Mouse (Mus musculus) layer of hippocampus, adult 9-10 months (tissue): ENCODE results near the gene Mapk8ip1.

Experiments used
- DNase-seq: peaks from one replicate; pipeline ENCODE4 v3.0.0; 2022; ENCODE audit warnings: low spot score

Mapk8ip1 gene

GRCm38 (mm10) chr2:92390206-92390930 is 10.7 kb downstream of the Mapk8ip1 start:
- DNase-seq, result no peak

- no peak for DNase-seq
These were observed 11.4 kb downstream of the Mapk8ip1 start for GRCm38 (mm10) chr2:92389645-92390044.

GRCm38 (mm10) chr2:92388891-92389641 is 12.0 kb downstream of the Mapk8ip1 start:
- peak; percentile 82 for DNase-seq

- DNase-seq, result no peak
These were observed 13.0 kb downstream of the Mapk8ip1 start for GRCm38 (mm10) chr2:92388081-92388517.

- DNase-seq, result no peak
These were observed 13.4 kb downstream of the Mapk8ip1 start for GRCm38 (mm10) chr2:92387646-92388045.

- no peak for DNase-seq
These were observed 14.1 kb downstream of the Mapk8ip1 start for GRCm38 (mm10) chr2:92386821-92387570.

GRCm38 (mm10) chr2:92385113-92386051 is 15.7 kb downstream of the Mapk8ip1 start:
- no peak for DNase-seq

GRCm38 (mm10) chr2:92384101-92384500 is 17.0 kb downstream of the Mapk8ip1 start:
- no peak for DNase-seq

GRCm38 (mm10) chr2:92382759-92383158 is 18.3 kb downstream of the Mapk8ip1 start:
- DNase-seq, result no peak

GRCm38 (mm10) chr2:92381901-92382588 is 19.0 kb downstream of the Mapk8ip1 start, which contains the start of gene 1700029I15Rik:
1700029I15Rik (plus strand) TSS chr2:92382538.
- DNase-seq, result no peak

GRCm38 (mm10) chr2:92381161-92381560 is 19.9 kb downstream of the Mapk8ip1 start:
- no peak for DNase-seq

- DNase-seq, result no peak
These were observed 20.5 kb downstream of the Mapk8ip1 start for GRCm38 (mm10) chr2:92380495-92381050.

GRCm38 (mm10) chr2:92379783-92380494 is 21.1 kb downstream of the Mapk8ip1 start:
- DNase-seq, result no peak

GRCm38 (mm10) chr2:92377320-92377719 is 23.7 kb downstream of the Mapk8ip1 start:
- DNase-seq, result no peak

- no peak for DNase-seq
These were observed 24.8 kb downstream of the Mapk8ip1 start for GRCm38 (mm10) chr2:92376300-92376699.

- DNase-seq, result no peak
These were observed 25.3 kb downstream of the Mapk8ip1 start for GRCm38 (mm10) chr2:92375788-92376187.

GRCm38 (mm10) chr2:92375099-92375623 is 25.9 kb downstream of the Mapk8ip1 start:
- DNase-seq, result peak; percentile 93

GRCm38 (mm10) chr2:92374514-92374913 is 26.5 kb downstream of the Mapk8ip1 start, which contains the start of the genes Pex16 and Large2:
Pex16 (plus strand) TSS chr2:92374676.
Large2 (minus strand) TSS chr2:92374869.
- DNase-seq, result no peak

GRCm38 (mm10) chr2:92373437-92373813 is 27.6 kb downstream of the Mapk8ip1 start:
- no peak for DNase-seq
